Mouse (Mus musculus) neural tube, embryonic 10.5 days (tissue): Measurements from ENCODE around the gene Nvl.

ENCODE experiments used
- DNase-seq: peaks from one replicate; pipeline ENCODE4 v3.0.0-alpha.2; 2017; ENCODE audit warnings: low spot score; ENCODE audit errors: extremely low spot score

The Nvl gene

GRCm38 (mm10) chr1:181069671-181070070 is 74.3 kb downstream of the Nvl start:
- DNase-seq, result no peak

GRCm38 (mm10) chr1:181068344-181068743 is 75.7 kb downstream of the Nvl start:
- DNase-seq, result no peak

GRCm38 (mm10) chr1:181064648-181065047 is 79.4 kb downstream of the Nvl start:
- no peak for DNase-seq

- no peak for DNase-seq
Measured at GRCm38 (mm10) chr1:181063991-181064390, 80.0 kb downstream of the Nvl start.

- no peak for DNase-seq
Measured at GRCm38 (mm10) chr1:181061784-181062485, 82.1 kb downstream of the Nvl start.

- no peak for DNase-seq
Measured at GRCm38 (mm10) chr1:181052898-181053297, 91.1 kb downstream of the Nvl start.

GRCm38 (mm10) chr1:181050937-181051336 is 93.1 kb downstream of the Nvl start, which contains the start of gene 9130409I23Rik:
Gene 9130409I23Rik, plus strand, starts transcription at chr1:181051237.
- no peak for DNase-seq

GRCm38 (mm10) chr1:181049328-181049842 is 94.6 kb downstream of the Nvl start:
- DNase-seq, result no peak

- DNase-seq, result no peak
Measured at GRCm38 (mm10) chr1:181047520-181047919, 96.5 kb downstream of the Nvl start.

- DNase-seq, result no peak
Measured at GRCm38 (mm10) chr1:181039652-181040051, 104.4 kb downstream of the Nvl start.

GRCm38 (mm10) chr1:181037623-181038022 is 106.4 kb downstream of the Nvl start:
- DNase-seq, result no peak
